Mouse (Mus musculus) erythroblast, adult 5-6 weeks (primary cell): ENCODE results near the gene Mafg. TPM values are rescaled to one million over a fixed set of nuclear protein-coding genes. Genes with fewer than 3 reads are reported as not detected.

Source experiments
- ATAC-seq: replicated peaks from 2 replicates; pipeline ENCODE4 v1.8.0; 2016; ENCODE audit warnings: moderate number of reproducible peaks, mild to moderate bottlenecking, moderate TSS enrichment, inconsistent platforms; ENCODE audit not compliant: poor library complexity, low FRiP score, severe bottlenecking
- total RNA-seq, 2 experiments: library from RNA; stranded (forward) in 1 of 2; stranded (reverse) in 1 of 2; fragments of 150-400 nt in 1 of 2; fragments of 200-764, 138-1000 nt in 1 of 2; gene quantifications; 2 replicates each; pipeline versions ENCODE4 v1.2.3 to v1.2.4; 2015 to 2017; ENCODE audit warnings: low replicate concordance in 2 of 2

Mafg gene
- total RNA-seq, 2 experiments from 2014 or later = 65.3 to 154 TPM

DNA sequence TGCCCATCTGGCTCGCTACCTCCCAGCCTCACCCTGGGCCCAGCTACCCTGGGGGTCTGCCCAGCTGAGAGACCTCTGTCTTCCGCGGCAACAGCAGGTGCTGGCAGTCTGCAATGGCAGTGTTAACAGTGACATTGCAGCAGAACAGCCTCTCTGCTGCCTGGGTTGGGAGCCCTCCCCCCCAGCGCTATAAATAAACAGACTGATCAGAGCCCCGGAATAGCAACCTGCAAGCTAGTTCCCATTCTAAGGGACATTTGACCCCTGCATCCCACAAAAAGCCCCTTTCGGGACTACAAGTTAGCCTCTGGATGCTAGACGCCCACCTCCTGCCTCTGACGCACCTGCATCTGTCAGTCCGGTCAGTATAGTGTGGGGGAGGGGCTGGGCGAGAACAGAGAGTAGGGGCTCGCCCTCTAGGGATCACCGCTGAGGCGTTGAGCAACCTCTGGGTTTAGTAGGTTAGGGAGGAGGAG, 14.6 kb upstream of the Mafg start, which contains the start of gene Myadml2:
Gene Myadml2 (minus strand): TSS at position 158 of the 476 bp plus-strand sequence.
- ATAC-seq = no peak

DNA sequence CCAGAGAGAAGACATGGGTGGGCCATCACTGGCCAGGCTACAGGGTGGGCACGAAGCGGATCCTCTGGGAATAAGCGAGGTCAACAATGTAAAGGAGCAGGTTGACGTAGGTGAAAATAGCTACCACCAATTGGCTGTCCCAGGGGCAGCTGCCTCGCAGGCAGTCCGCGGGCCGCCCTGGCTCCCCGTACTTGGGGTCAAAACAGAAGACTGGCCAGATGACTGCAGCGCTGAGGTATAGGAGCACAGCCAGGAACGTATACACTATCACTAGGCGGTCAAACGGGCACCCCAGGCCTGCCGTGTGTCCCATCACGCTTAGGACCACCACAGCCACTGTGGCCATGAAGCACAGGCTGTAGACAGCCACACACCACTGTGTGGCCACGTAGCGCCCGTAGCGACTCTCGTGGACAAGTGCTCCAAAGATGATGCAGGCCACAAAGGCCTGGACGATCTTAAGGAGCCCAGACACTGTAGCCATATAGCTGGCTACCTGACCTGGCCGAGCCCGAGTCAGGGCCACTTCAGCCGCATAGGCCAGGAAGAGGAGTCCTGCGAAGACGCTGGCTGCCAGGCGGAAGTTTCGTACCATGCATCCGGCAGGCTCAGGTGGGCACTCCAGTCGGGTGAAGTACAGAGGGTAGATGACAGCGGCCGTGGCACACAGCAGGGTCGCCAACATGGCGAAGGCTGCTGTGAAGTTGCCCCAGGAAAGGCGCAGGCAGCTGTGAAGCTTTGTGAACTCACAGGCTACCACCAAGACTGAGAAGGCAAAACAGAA, 13.8 kb upstream of the Mafg start:
- no peak for ATAC-seq

DNA sequence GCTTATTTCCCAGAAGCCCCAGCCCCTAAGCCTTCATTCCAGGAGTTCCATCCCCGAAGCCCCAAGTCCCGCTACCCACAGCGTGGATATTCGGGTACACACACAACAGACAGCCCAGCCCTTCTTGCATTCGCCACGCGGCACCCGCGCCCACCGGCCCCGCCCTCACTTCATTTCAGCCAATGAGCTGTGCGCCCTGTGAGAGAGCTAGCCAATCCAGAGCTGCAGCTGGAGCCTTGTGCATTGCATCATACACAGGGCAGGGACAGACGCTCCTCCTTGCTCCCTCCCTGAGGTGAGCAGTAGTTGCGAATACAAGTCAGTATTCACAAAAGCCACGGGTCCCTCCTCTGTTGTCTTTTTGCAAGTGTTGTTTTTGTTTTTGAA, 10.2 kb upstream of the Mafg start, which contains the start of gene Pycr1:
Gene Pycr1 (minus strand): TSS at position 169 of the 387 bp plus-strand sequence.
- peak; percentile 93 for ATAC-seq

DNA sequence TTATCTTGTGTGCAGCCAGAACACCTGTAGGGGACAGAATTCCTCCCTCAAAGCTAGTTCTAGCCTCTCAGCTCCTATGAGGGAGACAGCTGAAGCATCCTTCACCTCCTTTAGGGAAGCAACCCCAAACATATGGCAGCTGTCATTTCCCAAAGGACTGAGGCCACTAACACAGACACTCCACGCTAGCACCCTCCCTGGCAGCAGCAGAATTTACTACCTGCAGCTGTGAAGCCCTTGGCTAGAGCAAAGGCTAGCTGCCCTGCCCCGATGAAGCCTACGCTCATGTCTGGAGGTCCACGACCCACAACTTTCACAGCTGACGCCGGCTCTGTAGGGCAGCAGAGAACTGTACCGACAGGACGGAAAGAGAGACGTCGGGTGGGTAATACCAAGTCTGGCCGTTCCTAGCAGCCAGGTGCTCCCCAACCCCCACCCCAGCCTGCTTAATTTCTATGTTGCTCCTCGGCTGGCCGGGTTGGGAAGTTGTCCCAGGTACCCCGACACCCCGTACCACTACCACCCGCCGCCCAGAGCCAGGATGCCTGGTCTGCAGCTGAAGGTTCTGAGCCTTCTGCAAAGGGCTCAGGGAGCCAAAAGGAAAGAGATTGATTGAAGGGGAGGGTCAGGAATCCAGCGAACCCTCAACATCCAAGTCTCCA, 9.7 kb upstream of the Mafg start:
- peak; percentile 46 for ATAC-seq

DNA sequence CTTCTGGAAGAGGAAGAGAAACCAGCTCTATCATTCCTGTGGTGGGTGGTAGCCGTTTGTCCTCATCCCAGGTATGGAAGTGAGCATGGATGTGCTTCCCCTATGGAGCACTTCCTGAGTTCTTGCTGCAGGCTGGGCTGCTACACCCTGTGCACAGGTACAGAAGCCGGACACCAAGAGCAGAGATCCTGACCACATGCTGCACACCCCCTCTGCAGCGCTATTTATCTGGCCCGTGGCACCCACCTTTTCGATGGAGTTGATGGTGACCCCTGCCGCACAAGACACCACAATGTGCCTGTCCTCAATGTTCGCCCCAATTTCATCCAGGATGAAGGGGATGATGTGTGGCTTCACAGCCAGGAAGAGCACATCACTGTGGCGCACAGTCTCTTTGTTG, 8.5 kb upstream of the Mafg start:
- ATAC-seq = no peak

DNA sequence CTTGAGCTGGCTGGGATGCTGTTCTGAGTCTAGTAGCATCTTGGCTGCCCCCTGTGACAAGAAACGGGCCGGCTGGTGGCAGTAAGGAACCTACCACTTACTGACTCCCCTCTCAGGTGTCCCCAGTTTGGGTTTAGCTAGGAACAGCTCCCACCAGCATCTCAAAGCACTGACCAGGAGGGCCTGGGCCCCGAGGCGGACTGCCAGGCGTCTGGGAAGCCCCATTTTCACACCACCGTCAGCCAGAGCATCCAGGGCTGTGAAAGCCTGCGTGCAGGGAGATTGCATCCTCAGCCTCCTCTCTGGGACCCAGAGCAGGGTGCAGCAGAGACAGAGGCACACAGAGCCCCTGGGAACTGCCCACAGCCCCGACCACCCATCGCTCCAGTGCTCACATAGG, 7.9 kb upstream of the Mafg start:
- ATAC-seq = no peak

DNA sequence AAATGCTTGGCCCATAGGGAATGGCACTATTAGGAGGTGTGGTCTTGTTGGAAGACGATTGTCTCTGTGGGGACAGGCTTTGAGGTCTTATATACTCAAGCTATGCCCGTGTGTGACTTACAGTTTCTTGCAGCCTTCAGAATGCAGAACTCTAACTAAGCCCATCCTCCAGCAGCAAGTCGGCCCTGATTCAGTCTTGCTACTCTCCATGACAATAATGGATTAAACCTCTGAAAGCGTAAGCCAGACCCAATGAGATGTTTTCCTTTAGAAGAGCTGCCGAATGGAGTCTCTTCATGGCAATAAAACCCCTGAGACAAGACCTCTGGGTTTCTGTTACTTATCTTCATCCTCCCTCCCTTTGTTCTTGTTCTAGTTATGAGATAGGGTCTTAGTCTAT, 1.4 kb upstream of the Mafg start:
- ATAC-seq = no peak

DNA sequence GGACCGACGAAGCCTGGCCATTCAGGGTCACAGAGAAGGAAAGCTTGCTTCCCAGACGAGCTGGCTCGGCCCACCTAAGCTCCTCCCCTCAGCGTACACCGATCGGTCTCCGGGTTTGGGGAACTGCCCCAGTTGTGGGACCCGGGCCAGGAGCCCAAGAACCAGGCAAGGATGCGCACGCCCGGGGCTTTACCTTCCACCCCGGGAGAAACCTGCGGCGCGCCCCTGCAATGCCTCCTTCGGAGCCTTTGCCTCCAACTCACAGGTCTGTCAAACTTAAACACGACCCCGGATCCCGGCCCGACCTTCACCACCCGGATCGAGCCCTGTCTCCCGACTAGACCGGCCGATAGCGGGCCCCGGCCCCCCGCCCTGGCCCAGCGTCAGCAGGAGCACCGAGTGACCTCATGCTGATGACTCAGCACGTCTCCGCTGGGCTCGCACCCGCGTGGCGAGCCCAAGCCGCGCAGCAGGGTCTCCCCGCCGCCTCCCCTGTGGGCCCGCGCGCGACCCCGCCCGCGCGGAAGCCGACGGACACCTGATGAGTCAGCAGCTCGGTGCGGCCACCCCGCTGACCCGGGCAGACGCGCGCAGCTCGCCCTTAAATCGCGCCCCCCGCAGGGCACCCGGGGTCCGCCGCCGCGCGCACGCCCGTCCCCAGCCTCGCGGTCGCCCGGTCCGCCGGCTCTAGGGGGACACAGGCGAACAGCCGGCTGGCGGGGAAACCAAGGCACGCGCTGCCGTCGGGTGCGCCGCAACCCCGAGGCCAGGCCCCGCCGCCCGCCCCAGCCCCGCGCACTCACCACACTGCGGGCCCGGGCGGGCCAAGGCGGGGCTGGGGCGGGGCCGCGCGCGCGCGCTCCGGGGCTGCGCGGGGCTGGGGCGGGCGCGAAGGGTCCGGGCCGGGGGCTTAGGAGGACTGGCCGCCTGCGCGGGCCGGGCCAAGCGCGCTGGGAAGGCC, 561 bp downstream of the Mafg start:
- peak; percentile 40 for ATAC-seq

DNA sequence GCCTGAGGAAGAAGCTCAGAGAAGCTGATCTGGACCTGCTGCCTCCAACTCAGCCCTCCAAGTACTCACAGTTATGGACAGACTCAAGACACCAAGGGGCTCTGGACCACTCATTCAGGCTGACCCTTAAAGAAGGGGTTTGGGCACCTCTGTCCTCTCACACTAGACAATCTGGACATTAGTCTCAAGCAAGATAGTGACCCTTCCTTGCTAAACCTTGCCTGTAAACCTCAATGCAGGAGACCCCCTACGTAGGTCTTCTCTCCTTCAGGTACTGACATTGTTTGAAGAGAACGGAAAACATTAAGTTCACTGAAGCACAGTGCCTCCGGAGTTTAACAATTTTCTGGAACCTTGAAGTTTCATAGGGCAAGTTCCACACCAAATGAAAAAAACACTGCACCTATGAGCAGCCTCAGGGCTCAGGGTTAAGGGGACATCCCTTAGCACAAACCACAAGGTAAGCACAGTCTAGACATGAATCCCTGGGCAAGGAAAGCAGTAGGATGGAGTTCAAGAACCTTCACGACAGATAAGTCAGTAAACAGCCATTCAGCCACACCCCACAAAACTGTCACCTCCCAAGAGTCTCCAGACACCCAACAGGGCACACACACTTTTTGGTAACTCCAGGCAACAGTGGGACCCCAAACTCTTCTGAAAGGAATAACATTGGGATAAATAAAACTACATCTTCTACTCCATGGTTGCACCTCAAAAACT, 1.5 kb downstream of the Mafg start:
- peak; percentile 44 for ATAC-seq

DNA sequence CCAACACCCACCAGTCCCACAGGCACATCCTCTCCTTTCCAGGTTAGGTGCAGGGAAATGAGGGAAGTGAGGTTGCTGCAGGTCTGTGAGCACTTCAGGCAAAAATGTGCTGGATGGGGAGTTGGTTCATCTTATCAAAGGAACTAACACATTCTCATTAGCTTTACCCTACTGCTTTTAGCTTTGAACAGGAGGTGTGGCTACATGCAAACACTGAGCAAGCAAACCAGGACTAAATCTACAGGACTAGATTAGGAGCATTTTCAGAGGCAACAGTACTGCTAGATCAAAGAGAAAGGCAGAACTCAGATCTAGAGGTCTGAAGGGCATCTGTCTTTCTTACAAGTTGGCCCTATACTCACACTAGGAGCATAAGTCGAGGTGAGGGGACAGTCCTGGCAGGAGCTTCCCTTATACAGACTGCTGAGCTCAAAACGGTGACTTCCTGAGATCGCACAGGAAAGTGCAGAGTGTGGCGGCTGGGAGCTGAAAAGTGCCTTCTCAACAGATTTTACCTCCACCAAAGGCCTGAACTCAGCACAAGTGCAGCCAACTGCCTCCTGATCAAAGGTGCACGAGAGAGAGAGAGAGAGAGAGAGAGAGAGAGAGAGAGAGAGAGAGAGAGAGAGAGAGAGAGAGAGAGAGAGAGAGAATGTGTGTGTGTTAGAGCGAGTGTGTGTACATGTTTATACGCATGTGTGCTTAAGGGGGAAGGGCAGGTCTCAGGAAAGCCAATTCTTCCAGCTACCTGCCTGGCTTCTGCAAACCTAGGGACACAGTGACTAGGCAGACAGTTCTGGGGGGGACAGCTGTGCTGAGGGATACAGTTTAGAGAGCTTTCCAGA, 2.3 kb downstream of the Mafg start:
- peak; percentile 12; the same call in 1 of the 2 replicates for ATAC-seq

DNA sequence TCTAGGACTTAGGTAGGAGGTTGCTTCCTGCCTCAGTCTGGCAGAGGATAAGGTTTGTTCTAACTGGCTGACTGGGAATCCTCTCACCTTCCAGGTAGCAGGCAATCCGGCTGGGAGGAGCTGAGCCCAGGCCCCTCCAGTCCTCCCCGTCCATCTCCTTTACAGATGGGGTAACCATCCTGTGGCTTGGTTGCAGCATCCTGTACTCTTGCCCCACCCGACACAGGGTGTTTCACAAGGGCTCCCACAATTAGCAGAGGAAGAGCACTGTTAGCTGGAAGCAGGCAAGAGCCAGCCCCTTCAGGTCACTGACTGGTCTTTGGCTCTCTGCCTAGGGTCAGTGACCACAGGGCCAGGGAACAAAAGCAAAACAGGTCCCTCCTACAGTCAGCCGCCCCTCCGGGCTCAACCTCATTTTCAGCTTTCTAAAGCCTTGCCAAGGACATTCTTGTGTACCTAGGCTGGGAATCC, 3.0 kb downstream of the Mafg start:
- ATAC-seq = peak; percentile 15; the same call in 1 of the 2 replicates

DNA sequence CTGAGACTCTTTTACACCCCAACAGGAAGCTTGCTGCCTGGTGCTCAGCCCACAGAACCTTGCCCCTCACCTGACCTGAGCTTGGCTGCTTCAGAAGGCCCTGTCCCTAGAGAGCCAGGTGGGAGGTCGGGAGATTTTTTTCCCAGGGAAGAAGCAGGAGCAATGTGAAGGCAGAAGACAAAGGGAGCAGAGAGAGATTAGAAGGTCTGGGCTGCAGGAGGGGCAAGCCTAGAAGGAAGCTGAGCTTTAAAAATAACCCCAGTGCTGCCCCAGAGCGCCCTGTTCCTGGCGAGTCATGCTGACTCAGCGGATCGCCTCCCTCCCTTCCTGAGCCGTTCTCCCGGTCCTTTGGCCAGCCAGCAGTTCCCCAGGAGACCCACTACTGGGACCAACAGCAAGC, 3.5 kb downstream of the Mafg start:
- peak; percentile 35 for ATAC-seq

DNA sequence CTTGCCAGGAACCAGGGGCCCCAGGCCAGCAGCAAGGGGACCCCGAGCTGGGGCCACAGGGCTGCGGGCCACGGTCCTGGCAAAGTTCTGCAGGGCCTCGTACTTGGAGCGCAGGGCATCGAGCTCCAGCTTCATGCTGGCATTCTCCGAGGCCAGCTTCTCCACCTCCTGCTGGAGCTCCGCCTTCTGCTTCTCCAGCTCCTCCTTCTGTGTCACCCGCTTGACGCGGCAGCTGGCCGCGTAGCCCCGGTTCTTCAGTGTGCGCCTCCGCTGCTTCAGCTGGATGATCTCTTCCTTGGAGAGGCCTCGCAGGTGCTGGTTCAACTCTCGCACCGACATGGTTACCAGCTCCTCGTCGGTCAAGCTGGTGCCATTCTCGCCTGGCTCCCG, 4.1 kb downstream of the Mafg start:
- peak; percentile 54 for ATAC-seq

DNA sequence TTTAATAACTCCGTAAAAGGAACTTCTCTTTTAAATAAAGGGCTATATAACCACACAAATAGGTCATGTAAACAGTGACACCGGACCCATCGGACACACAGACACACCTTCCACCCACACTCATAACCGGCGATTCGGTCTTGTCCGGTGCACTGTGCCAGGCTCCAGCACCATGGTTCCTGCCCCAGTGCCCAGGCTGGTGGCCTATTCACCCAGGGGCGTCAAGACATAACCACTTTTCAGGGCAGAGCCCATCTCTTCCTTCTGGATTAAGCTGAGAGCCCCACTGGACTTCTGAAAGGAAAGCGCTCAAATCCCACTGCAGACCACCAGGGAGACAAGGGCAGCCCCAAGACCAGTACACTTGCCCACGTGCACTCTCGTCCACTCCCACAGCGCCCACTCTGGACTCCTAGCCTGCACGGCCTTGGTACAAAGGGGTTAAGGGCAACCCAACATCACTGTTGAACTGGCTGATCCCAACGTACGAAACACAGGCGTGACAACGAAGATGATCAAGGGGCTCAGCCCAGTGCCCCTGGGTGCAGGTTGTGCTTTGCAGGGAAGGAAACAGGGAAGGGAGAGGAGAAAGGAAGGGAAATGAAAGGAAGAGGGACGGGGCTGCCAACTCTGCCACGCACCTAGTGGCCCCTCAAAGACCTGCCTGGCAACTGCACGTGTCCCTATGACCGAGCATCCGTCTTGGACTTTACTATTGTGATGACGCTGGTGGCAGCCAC, 4.6 kb downstream of the Mafg start:
- no peak for ATAC-seq

DNA sequence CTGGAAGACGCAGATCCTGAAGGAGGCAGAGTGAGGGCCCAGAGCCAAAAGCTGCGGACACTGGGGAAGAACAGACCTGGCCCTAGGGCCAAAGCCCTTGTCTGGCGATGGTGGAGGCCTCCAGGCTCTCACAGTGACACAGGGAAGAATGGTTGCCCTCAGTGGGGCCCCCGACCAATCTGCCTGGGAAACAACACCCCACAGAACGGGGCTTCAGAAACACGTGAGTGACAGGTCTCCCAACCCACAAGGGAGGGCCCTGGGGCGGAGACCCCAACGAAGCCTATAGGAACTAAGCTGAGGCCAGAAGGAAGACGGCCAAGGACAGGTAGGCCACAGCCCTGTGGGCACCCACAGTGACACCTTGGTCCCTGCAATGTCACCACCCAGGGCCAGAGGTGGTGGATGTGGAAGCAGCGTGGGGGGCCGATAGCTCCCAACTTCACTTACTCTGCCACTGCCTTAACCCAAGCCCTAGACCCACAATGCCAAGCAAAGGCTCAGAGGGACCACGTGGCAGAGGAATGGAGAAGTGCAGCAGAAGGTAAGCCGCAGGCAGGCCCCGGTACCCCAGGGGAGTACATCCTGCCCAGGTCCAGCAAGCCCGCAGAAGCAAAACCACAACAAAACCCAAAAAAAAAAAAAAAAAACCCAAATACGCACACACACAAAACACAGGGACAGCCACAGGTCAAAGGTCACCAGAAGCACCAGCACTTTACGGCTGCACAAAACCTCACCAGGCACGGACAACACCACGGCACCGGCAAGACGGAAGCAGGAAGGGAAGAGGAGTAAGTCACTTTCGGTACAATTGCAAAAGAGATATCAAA, 5.7 kb downstream of the Mafg start:
- ATAC-seq = no peak

DNA sequence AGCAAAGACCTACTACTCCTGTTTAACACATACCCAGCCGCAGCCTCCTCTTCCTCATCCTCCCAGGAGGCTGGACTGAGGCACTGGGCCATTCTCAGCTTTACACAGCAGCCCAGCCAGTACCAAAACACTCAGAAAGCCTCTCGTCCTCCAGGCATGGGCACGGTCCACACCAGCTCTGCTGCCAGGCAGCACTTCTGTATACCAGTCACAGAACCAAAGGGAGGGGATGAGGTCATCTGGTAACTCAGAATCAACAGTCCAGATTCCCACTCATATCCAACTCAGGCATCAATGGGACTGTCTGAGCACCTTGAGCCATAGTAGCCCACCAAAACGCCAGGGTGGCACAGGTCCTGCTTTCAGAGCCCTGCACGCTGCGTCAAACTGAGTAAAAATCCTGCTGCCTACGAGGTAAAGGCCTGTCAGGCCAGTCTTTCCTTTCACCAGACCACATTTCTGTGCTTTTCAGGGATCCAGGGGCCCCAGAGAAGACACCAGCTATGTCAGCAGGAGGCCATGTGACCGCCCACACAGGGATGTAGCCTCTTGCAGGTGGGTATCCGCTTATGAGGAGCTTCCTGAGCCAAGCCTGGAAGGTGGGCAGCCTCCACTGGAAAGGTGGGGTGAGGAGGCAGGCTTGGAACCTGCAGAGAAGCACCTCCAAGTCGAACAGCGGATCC, 6.5 kb downstream of the Mafg start:
- ATAC-seq = no peak
